Mouse (Mus musculus) neural tube, embryonic 12.5 days (tissue): Measurements from ENCODE around the gene Snu13. TPM values are rescaled to one million over a fixed set of nuclear protein-coding genes. Genes with fewer than 3 reads are reported as not detected.

Experiments used
- ATAC-seq: fragments of 200-750 bp; cut with Nextera tagmentation; 2 replicates; pipeline ENCODE4 v1.8.0; 2017; ENCODE audit warnings: low read depth, mild to moderate bottlenecking, moderate TSS enrichment, moderate library complexity; ENCODE audit not compliant: low FRiP score
- H3K27ac ChIP-seq: fragments of 300-500 bp; sonication (generic); 2 replicates; pipeline ENCODE4 v1.5.1; 2016
- H3K27me3 ChIP-seq: fragments of 300-500 bp; sonication (generic); replicated peaks from 2 replicates; pipeline ENCODE4 v1.6.1; 2016; ENCODE audit warnings: mild to moderate bottlenecking
- H3K36me3 ChIP-seq: fragments of 300-500 bp; sonication (generic); 2 replicates; pipeline ENCODE4 v1.6.1; 2016; ENCODE audit warnings: mild to moderate bottlenecking
- H3K4me1 ChIP-seq: fragments of 300-500 bp; sonication (generic); 2 replicates; pipeline ENCODE4 v1.6.1; 2016
- H3K4me2 ChIP-seq: fragments of 300-500 bp; sonication (generic); replicated peaks from 2 replicates; pipeline ENCODE4 v1.6.1; 2016; ENCODE audit warnings: mild to moderate bottlenecking
- H3K4me3 ChIP-seq: fragments of 300-500 bp; sonication (generic); 2 replicates; pipeline ENCODE4 v1.5.1; 2016
- H3K9ac ChIP-seq: fragments of 300-500 bp; sonication (generic); 2 replicates; pipeline ENCODE4 v1.6.1; 2016; ENCODE audit warnings: mild to moderate bottlenecking
- H3K9me3 ChIP-seq: fragments of 300-500 bp; sonication (generic); 2 replicates; pipeline ENCODE4 v1.6.1; 2016; ENCODE audit warnings: mild to moderate bottlenecking
- WGBS: fragments of 180-500 bp; shearing (Covaris S2); methylation state at CpG from one replicate; pipeline ENCODE4 v1.1.7; 2016; 5-methylcytosine and 5-hydroxymethylcytosine counted together
- polyA plus RNA-seq: library from polyadenylated mRNA; unstranded; fragments of >200 nt; fragmentation: Nextera tagmentation; extraction: Ambion mirVana; gene quantifications from 2 replicates; pipeline ENCODE4 v1.2.1, GENCODE M21; 2016

Snu13 gene
- polyA plus RNA-seq, result 188 and 193 TPM in 2 replicates

DNA sequence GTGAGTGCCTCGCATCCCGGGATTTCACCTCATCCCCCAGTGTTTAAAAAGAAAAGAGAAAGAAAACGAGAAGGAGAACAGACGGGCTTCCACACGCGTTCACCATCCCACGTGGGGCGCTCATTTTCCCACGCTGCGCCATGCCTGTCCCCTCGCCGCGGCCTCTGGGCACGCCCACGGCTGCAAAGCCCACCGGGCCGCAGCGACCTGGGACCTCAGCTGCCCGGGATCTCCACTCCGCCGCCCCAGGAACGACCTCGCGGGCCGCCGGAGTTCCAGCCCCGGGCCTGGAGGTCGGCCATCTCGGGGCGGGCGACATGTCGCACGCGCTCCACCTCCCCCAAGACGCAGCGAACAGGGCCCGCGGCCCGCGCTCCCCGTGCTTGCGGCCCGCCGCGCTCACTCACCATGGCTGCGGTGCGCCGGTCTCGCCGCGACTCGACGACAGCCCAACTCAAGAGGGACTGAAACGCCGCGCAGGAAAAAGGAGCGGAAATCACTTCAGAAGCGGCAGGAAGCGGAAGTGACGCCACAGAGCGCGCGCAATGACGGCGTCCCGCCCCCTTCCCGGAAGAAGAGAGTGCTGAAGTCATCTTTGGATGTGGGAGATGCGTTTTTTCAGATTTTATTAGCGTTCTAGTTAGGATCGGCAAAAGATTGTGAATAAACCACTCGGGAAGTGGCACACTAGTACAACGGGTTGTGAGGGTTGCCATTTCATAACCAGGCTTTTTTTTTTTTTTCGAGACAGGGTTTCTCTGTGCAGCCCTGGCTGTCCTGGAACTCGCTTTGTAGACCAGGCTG, at the start of gene Snu13:
TSS of gene Snu13 (minus strand) at position 519 of the 804 bp plus-strand sequence.
- Histone ChIP-seq H3K4me1 (peaks cover 15% of the 10 kb centered on the region), H3K4me2 (peak within 1 kb of the TSS; percentile 98), H3K4me3 (peak within 1 kb of the TSS; percentile 99), H3K9me3 (no peaks in the 10 kb centered on the region), H3K9ac (peak within 1 kb of the TSS; percentile 96), H3K36me3 (peaks cover 11% of the 10 kb centered on the region), H3K27me3 (no peaks in the 10 kb centered on the region), H3K27ac (peak within 1 kb of the TSS; percentile 79)
- WGBS, result under 1% methylated on average over 74 of the region's 74 CpGs
- peak; percentile 65; the same call in 1 of the 2 replicates for ATAC-seq

DNA sequence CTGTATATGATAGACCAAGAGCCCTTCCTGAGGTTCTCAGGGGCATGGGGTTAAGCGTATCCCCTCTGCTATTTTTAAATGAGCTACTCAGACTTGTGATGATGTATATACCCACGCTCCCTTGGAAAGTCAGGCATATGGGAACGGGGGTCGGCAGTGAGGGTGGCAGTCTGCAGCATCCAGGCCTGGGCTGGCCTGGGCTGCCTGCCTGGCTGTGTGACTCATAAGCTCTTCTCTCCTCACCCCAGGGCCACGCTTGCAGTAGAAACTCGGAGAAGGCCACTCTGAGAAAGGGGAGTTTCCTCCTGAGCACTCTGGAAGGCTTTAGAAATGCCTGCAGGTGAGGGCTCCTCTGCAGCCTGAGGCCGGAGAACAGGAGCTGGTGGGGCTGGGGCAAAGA, 43.7 kb upstream of the Snu13 start:
- no peak overlapping the region for H3K4me2 ChIP-seq
- WGBS, result 78% methylated on average over 7 of the region's 7 CpGs
- no peaks in the 10 kb centered on the region for H3K36me3 ChIP-seq
- H3K4me3 ChIP-seq, result no peak overlapping the region
- H3K27ac ChIP-seq, result no peak overlapping the region
- no peaks in the 10 kb centered on the region for H3K9me3 ChIP-seq
- ATAC-seq, result no peak
- H3K27me3 ChIP-seq, result no peaks in the 10 kb centered on the region
- no peaks in the 10 kb centered on the region for H3K4me1 ChIP-seq
- no peak overlapping the region for H3K9ac ChIP-seq

DNA sequence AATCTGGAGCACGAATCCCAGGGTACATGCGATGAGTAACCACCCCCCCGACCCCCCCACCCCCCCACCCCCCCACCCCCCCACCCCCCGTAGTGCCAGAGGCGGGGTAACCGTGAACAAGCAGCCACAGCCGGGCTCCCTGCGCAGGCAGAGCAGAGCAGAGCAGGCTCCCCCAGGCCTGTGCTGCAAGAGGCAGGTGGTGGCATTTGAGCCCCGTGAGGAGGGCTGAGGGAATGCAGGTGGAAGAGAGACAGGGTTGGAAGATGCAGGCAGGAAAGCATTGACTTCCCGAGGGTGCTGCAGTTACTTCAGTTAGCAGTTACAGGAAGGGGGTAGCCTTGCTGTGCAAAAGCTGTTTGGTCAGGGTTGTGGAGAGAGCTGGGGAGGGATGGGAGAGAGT, 39.9 kb upstream of the Snu13 start:
- Histone ChIP-seq H3K4me2 (no peak overlapping the region), H3K9ac (no peak overlapping the region), H3K4me3 (no peak overlapping the region), H3K36me3 (no peaks in the 10 kb centered on the region), H3K27me3 (no peaks in the 10 kb centered on the region), H3K4me1 (no peaks in the 10 kb centered on the region), H3K9me3 (no peaks in the 10 kb centered on the region), H3K27ac (no peak overlapping the region)
- WGBS, result 14% methylated on average over 10 of the region's 10 CpGs
- no peak for ATAC-seq

DNA sequence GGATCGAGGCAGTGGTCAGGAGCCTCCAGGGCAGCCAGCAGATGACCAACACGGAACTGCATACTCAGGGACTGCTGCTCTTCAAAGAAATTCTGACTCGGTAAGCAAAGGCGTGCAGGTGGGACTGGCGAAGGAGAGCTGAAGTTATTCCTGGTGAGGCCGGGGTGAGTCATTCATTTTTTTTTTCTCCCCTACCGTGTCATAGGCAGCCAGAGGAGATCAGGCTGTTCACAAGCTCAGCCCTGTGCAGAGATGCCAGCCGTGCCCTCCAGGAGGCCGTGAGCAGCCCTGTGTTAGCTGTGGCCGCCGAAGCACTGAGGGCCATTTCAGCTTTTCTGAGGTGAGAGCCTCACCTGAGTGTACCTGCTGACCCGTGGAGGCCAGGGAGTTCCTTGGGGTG, 38.7 kb upstream of the Snu13 start:
- H3K27ac ChIP-seq, result no peak overlapping the region
- H3K4me1 ChIP-seq, result no peaks in the 10 kb centered on the region
- H3K4me2 ChIP-seq, result no peak overlapping the region
- no peaks in the 10 kb centered on the region for H3K9me3 ChIP-seq
- no peak overlapping the region for H3K4me3 ChIP-seq
- no peak overlapping the region for H3K9ac ChIP-seq
- no peaks in the 10 kb centered on the region for H3K36me3 ChIP-seq
- no peaks in the 10 kb centered on the region for H3K27me3 ChIP-seq
- no peak for ATAC-seq
- 81% methylated on average over 12 of the region's 12 CpGs for WGBS

DNA sequence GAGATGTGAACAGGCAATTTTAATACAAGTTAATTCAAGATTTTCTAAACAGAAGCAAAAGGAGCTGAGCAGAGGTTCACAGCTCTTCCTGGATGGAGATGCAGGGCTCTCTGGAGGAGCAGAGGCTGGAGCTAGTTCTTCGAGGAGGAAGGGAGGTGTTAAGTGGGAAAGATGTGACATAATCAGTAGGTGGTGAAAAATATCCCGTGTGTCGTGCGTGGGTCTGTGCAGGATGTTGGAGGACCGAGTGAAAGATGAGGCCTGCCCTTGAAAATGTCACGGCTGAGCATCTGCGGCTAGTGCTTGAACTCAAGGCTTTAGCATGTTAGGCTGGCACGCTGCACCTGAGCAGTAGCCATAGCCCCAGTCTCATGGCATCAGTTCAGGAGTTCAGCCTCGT, 38.2 kb upstream of the Snu13 start:
- H3K4me1 ChIP-seq, result no peaks in the 10 kb centered on the region
- ATAC-seq, result no peak
- no peaks in the 10 kb centered on the region for H3K9me3 ChIP-seq
- no peaks in the 10 kb centered on the region for H3K36me3 ChIP-seq
- H3K9ac ChIP-seq, result no peak overlapping the region
- H3K4me3 ChIP-seq, result no peak overlapping the region
- H3K27me3 ChIP-seq, result no peaks in the 10 kb centered on the region
- no peak overlapping the region for H3K4me2 ChIP-seq
- H3K27ac ChIP-seq, result no peak overlapping the region
- 91% methylated on average over 9 of the region's 9 CpGs for WGBS

DNA sequence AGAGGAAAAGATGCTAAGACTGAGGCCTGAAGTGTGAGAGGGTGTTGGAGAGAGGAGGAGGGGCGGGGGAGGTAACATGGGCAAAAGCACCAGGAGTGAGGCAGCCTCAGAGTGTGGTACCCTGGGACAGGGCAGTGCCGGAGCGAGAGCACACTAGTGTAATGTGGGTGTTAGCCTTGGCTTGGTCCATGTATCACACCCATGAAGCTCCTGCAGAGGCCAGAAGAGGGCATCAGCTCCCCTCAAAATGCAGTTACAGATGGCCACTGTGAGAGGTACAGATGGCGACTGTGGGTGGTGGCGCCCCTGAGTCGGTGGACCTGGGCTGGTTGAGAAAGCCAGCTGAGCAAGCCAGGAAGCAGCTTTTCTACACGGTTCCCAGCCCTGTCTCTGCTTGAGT, 33.8 kb upstream of the Snu13 start:
- H3K4me1 ChIP-seq, result no peaks in the 10 kb centered on the region
- 31% methylated on average over 7 of the region's 7 CpGs for WGBS
- no peak overlapping the region for H3K9ac ChIP-seq
- no peaks in the 10 kb centered on the region for H3K9me3 ChIP-seq
- H3K4me2 ChIP-seq, result no peak overlapping the region
- no peak overlapping the region for H3K4me3 ChIP-seq
- H3K27me3 ChIP-seq, result no peaks in the 10 kb centered on the region
- no peaks in the 10 kb centered on the region for H3K36me3 ChIP-seq
- no peak overlapping the region for H3K27ac ChIP-seq
- no peak for ATAC-seq

DNA sequence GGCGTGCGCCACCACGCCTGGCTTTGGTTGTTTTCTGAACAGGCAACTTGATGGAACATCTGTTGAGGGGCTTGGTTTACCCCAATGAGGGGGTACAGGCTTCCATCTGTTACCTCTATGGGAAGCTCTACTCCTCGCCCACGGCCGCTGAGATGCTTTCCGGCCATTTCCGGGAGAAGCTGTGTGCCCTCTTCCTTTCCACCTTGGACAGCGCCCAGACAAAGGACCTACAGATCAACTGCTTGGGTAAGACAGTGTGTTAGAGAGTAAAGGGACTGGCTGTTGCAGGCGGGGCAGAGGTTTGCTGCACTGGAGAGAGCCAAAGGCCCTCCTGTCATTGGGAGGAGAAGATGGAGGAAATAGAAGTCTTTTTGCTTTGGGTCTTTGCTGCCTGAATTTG, 32.5 kb upstream of the Snu13 start:
- Histone ChIP-seq H3K4me1 (no peaks in the 10 kb centered on the region), H3K9me3 (no peaks in the 10 kb centered on the region), H3K27ac (no peak overlapping the region), H3K27me3 (no peaks in the 10 kb centered on the region), H3K9ac (no peak overlapping the region), H3K4me3 (no peak overlapping the region), H3K4me2 (no peak overlapping the region), H3K36me3 (no peaks in the 10 kb centered on the region)
- ATAC-seq, result no peak
- 65% methylated on average over 10 of the region's 10 CpGs for WGBS

DNA sequence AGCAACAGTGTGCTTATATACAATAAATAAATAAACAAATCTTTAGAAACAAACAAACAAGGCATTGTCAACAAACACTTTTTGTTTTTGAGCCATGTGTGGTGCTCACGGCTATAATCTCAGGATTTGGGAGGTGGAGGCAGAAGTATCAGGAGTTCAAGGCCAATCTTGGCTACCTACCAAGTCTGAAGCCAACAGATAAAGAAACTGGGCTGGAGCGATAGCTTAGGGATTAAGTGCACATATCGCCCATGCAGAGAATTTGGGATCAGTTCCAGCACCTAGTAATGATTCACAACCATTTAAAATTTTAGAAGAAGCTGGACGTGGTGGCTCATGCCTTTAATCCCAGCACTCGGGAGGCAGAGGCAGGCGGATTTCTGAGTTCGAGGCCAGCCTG, 26.1 kb upstream of the Snu13 start:
- H3K4me3 ChIP-seq, result no peak overlapping the region
- no peak overlapping the region for H3K27ac ChIP-seq
- H3K27me3 ChIP-seq, result peaks cover 32% of the 10 kb centered on the region
- H3K4me1 ChIP-seq, result no peaks in the 10 kb centered on the region
- ATAC-seq, result no peak
- H3K9me3 ChIP-seq, result no peaks in the 10 kb centered on the region
- H3K4me2 ChIP-seq, result no peak overlapping the region
- WGBS, result 91% methylated on average over 7 of the region's 7 CpGs
- H3K9ac ChIP-seq, result no peak overlapping the region
- H3K36me3 ChIP-seq, result no peaks in the 10 kb centered on the region

DNA sequence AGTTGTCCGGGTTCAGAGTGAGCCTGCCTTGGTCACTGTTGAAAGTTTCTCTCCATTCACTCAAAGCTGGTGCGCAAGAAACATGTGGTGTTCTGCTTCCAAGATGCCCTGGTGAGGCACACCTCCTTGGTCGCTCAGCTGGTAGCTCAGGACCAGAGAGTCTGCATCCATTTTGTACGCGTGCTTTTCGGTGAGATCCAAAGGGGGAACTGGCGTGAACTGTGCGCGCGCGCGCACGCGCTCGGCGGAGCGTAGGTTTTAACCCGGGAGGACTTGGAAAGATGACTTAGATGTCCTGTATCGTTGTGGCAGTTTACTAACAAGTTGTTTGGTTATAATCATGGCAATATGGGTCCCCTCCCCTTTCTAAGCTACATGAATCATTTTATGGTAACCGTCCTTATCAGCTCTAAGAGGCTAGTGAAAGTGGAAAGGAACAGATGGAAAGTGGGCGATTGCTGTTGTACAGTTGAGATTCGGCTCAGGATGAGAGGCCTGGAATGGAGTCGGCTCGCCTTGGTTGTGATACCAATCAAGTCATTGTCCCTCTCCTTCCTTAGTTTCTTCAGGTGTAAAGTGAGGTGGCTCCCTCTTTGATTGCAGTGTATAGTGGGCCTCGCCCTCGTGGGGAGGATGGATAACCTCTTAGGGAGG, 24.5 kb upstream of the Snu13 start:
- H3K4me3 ChIP-seq, result no peak overlapping the region
- H3K4me1 ChIP-seq, result no peaks in the 10 kb centered on the region
- no peak overlapping the region for H3K9ac ChIP-seq
- no peak for ATAC-seq
- H3K27ac ChIP-seq, result no peak overlapping the region
- H3K9me3 ChIP-seq, result no peaks in the 10 kb centered on the region
- H3K4me2 ChIP-seq, result no peak overlapping the region
- no peaks in the 10 kb centered on the region for H3K36me3 ChIP-seq
- H3K27me3 ChIP-seq, result peaks cover 35% of the 10 kb centered on the region
- WGBS, result 92% methylated on average over 26 of the region's 26 CpGs

DNA sequence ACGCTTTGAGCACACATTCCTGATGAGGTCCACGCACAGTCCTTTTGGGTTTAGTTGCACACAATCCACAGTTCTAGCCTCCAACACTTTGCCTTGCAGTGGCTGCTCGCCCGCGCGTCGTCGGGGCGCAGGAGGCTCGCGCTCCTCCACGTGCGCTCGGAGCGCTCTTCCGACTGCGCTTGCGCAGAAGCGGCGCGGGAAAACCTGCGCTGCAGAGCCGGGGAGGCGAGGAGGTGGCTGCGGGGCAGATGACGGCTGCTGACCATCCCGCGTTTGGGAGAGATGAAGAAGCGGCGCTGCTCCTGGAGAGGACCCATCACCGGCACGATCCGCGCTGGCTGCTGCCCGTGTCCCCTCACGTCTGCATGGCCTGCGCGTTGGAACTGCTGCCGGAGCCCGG, 22.5 kb upstream of the Snu13 start, which contains the start of gene Mei1:
TSS of gene Mei1 (plus strand) at position 99 of the 400 bp plus-strand sequence.
- no peak for ATAC-seq
- Histone ChIP-seq H3K9me3 (no peaks in the 10 kb centered on the region), H3K36me3 (no peaks in the 10 kb centered on the region), H3K9ac (no peak within 1 kb of the TSS), H3K27me3 (peaks cover 35% of the 10 kb centered on the region), H3K4me2 (peak within 1 kb of the TSS; percentile 49), H3K4me3 (0 out of 2 replicates have a peak within 1 kb of the TSS, but pooled peaks have one; percentile 7), H3K27ac (no peak within 1 kb of the TSS), H3K4me1 (no peaks in the 10 kb centered on the region)
- 22% methylated on average over 40 of the region's 40 CpGs for WGBS

DNA sequence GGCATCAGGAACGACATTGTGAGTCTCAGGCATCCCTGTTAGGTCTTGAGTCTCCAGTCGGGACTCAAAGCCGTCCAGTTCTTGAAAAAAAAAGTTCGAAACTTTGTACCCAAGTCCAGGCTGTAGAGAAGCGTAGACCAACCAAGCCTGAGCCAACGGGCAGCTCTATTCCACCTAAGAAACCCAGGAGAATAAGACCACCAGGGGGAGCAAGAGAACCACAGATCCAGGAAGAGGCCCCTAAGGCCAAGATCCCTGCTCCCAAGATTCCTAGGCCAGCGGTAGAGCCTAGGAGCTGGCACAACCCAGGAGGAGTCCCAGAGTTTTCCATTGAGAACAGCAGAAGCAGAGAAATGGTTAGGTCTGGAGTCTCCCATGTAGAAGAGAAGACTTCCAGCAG, 18.1 kb upstream of the Snu13 start:
- H3K27me3 ChIP-seq, result peaks cover 30% of the 10 kb centered on the region
- no peak overlapping the region for H3K9ac ChIP-seq
- 17% methylated on average over 7 of the region's 7 CpGs for WGBS
- no peak for ATAC-seq
- H3K36me3 ChIP-seq, result no peaks in the 10 kb centered on the region
- H3K27ac ChIP-seq, result no peak overlapping the region
- H3K4me3 ChIP-seq, result no peak overlapping the region
- no peaks in the 10 kb centered on the region for H3K9me3 ChIP-seq
- no peaks in the 10 kb centered on the region for H3K4me1 ChIP-seq
- H3K4me2 ChIP-seq, result no peak overlapping the region

DNA sequence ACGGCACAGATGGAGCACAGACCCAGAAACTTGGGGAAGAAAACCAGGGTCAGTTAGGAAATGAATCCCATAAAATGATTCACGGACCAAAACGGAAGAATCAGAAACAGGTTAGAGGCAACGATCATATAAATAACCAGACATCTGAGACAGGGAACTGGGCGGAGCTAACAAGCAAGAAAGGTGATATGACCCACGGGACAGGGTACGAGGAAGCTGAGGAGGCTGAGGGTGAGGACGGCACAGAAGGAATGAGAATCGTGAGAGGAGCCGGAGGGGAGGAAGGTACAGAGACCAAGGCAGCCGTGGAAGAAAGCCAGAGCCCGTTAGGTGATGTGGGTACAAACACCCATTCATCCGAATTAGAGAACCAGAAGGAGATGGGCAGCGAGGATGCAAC, 16.5 kb upstream of the Snu13 start:
- H3K27me3 ChIP-seq, result peaks cover 14% of the 10 kb centered on the region
- no peak overlapping the region for H3K4me3 ChIP-seq
- H3K9ac ChIP-seq, result no peak overlapping the region
- H3K4me1 ChIP-seq, result no peaks in the 10 kb centered on the region
- ATAC-seq, result no peak
- H3K4me2 ChIP-seq, result no peak overlapping the region
- H3K27ac ChIP-seq, result no peak overlapping the region
- no peaks in the 10 kb centered on the region for H3K36me3 ChIP-seq
- no peaks in the 10 kb centered on the region for H3K9me3 ChIP-seq
- WGBS, result 68% methylated on average over 14 of the region's 14 CpGs
